Mouse (Mus musculus) kidney, postnatal 4 days (tissue): ENCODE results near the gene Fzd7.
"Not testable (repeated sequence)": the region's sequence is repeated elsewhere in the genome, so short reads cannot be mapped to it uniquely, and the experiment has no call there.

Experiments
- DNase-seq, 2 experiments: peaks; one replicate each; pipeline ENCODE4 v3.0.0; 2021; ENCODE audit warnings: mixed read lengths in 2 of 2

Fzd7 gene

DNA sequence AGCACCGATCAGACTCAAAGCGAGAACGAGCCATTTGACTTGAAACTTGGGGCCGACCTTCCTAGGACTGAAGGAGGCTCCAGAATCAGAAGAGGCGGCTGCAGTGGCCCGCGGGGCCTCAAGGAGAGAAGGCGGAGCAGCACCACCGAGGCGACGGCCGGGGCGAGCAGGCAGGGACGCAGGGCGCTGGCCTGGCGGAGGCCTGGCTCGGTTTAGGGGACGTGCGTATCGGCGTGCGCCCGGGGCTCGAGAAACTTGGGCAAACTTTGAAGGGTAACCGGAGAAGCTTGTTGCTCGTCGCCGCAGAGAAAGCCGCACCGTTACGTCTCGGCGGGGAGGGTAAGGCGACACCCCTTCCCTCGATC lies at the start of gene Fzd7:
Gene Fzd7, plus strand, starts transcription at position 94 of the 365 bp plus-strand sequence.
- peak in 1 of 2 experiments; percentile 71 for DNase-seq

- DNase-seq, result no peak
Measured at GRCm38 (mm10) chr1:59433296-59433695, 48.9 kb upstream of the Fzd7 start.

DNA sequence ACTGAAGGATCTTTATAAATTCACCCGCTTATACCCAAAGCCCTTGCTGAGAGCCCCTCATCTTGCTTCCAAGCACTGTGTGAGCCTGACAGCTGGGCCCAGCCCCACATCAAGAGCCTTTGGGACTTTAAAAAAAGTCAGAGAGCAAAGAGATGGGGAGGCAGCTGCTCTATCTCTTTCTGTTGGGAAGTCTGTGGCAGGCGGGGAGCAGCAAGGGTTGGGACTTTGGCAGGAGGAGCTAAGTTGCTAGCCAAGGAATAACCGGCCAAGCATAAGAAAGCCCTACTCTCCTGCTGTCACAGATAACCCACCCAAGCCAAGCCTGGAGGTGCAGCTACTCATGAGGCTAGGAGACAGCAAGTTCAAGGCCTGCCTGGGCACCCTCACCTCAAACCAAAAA lies 48.2 kb upstream of the Fzd7 start:
- peak; percentile 70 to 71 for DNase-seq

- DNase-seq, result no peak
Measured at GRCm38 (mm10) chr1:59435270-59435669, 47.0 kb upstream of the Fzd7 start.

GRCm38 (mm10) chr1:59436321-59436720 lies 45.9 kb upstream of the Fzd7 start:
- no peak for DNase-seq

GRCm38 (mm10) chr1:59437927-59438326 lies 44.3 kb upstream of the Fzd7 start:
- DNase-seq, result peak; percentile 38 to 45

GRCm38 (mm10) chr1:59438330-59438729 lies 43.9 kb upstream of the Fzd7 start:
- no peak for DNase-seq

- DNase-seq, result peak; percentile 43 to 64
Measured at GRCm38 (mm10) chr1:59439252-59439651, 43.0 kb upstream of the Fzd7 start.

GRCm38 (mm10) chr1:59439941-59440340 lies 42.3 kb upstream of the Fzd7 start:
- DNase-seq, result no peak

DNA sequence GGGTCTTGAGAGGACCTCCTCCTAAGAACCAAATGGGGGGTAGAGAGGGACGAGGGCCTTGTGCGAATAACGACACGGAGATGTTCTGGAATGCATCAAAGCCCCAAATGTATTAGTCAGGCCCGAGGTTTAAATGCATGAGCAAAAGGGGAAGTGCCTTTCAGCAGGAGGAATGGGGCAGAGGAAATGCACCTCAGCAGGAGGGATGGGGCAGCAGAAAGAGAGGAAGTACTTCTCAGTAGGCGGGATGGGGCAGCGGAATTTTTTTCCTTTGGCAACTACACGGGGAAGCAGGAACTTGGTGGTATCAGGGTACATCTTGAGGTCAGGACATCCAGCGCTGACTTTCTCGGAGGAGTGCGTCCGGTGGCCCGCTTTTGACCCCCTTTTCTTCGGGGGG lies 39.5 kb upstream of the Fzd7 start:
- not testable (repeated sequence) for DNase-seq

DNA sequence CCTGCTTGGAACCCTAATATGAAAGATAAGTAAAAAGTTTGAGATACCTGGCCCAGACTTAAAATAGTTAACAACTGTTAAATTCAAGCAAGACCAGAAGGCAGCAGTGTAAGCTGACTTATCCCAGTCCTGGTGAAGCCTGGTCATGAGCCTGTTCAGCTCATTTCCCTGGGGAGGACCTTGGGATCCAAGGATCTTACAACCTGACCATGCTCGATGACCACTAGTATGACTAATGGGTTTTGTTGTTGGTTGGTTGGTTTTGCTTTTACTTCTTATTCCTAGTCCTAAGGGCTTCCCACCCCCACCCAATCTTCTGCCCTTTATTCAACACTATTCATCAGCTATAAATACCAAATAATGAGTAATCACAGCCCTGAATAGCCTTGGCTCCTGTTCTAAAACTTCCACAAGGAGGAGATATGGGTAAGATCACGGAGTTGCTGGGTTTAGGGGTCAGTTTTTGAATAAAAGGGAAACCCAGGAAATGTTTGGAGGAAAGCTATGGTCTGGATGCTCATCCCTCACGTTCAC lies 38.0 kb upstream of the Fzd7 start:
- DNase-seq, result no peak

- DNase-seq, result no peak
Measured at GRCm38 (mm10) chr1:59445242-59445641, 37.0 kb upstream of the Fzd7 start.

DNA sequence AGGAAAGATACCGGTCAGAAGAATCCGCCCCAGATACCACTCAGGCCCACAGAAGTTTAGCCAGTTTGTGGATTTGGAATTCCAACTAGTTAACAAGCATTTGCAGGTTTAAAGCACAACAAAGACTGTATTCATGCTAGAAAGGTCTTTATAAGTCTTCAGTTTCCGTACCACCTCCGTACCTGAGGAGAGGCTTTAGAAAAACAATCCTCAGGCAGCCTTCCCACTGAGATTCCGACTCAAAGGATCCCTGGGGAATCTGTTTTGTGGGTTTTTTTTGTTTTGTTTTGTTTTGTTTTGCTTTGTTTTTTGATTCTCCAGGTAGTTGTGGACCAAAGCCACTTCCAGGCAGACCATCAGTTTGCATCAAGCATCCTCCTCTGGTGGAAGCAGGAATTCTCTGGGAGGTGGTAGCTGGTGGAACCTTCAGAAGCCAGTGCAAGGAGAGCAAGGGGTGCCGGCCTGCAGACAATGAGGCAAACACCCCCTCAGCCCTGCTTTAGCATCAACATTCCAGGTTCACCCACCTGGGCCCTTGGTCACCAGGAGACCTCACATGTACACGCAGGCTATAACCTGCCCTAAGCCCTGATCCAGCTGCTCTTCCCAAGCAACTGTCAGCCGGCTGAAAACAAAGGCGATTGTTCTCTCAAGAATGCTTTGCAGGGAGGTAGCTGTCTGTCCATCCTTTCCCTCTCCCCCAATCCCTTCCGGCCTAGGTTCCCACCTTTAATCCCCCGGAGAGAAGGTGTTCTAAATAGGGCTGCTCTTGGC lies 33.5 kb upstream of the Fzd7 start:
- no peak for DNase-seq

GRCm38 (mm10) chr1:59449423-59449822 lies 32.8 kb upstream of the Fzd7 start:
- DNase-seq, result no peak

DNA sequence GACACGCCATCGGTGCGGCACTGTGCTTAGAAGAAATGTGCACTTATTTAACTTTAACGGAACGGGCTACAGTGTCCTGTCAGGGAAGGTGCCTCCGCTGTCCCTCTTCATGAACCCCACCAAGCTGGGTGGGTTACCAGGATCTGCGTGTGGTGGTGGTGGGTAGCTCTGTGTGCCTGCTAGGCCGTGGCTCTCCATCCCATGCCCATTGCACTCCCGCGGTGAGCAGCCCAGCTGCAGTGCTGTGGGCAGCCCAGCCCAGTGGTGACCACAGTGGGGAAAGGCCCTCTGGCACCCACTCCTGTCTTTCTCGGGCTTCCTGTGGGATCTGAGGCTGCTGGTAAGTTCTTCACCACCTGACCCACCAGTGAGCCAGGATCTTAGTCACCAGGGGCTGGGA lies 31.3 kb upstream of the Fzd7 start:
- no peak for DNase-seq

- DNase-seq, result no peak
Measured at GRCm38 (mm10) chr1:59451584-59451983, 30.6 kb upstream of the Fzd7 start.

DNA sequence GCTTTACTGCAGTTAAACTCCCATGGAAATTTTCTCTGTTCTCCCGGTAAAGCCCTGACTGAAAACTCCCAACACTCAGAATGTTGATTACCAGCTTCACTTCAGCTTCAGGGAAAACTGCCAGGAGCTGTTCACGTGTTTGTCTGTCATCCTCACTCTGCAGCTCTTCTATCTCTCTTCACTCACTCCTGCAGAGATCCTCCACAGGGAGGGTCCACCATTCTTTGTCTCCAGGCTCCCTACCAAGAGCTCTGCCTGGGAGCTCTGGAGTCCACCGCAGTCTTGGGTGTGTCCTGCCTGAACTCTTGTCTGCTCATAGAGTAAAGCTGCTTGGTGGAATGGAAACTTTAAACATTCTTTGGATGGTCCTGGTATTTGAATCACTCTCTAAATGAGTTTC lies 25.4 kb upstream of the Fzd7 start:
- no peak for DNase-seq

DNA sequence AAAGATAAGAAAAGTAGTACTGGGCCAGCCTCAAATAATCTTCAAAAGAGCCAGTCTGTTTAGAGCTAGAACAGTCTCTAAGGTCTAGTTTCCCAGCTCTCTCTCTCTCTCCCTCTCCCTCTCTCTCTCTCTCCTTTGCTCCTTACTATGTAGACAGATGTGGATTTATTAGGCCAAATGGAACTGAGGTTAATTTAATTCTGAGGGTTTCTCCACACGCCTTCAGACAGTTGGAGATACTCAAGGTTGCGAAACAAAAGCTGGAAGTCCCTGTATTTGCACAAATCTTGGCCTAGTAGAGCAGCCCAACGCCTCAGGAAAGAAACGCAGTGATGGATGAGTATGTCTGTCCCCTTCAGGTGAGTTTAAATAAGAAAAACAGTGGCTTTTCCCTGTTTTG lies 24.4 kb upstream of the Fzd7 start:
- no peak for DNase-seq

GRCm38 (mm10) chr1:59458886-59459285 lies 23.3 kb upstream of the Fzd7 start:
- no peak for DNase-seq

GRCm38 (mm10) chr1:59464696-59465639 lies 17.3 kb upstream of the Fzd7 start:
- peak in 1 of 2 experiments; percentile 46 for DNase-seq

DNA sequence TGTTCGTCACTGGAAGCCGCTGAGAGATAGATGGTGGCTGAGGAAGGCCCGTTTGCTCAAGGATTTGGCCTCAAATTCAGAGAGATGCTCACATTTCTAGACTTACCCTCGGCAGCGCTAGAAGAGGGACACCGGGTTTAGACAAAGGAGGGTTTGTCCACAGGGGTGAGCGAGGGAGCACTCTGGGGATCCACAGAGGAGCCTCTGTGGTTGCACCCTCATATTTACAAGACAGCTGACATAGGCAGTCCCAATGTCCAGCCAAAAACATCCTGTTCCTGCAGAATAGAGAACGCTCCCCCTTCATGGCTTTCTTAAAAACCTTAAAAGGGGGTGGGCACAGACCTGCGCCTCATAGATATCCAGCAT lies 16.6 kb upstream of the Fzd7 start:
- DNase-seq, result no peak

- DNase-seq, result no peak
Measured at GRCm38 (mm10) chr1:59469170-59469569, 13.1 kb upstream of the Fzd7 start.

GRCm38 (mm10) chr1:59470766-59471165 lies 11.5 kb upstream of the Fzd7 start:
- peak; percentile 44 to 55 for DNase-seq
